Mouse (Mus musculus) splenic B cell, adult 2 months (primary cell): ENCODE measurements around the gene Endou.

Experiments used
- DNase-seq: peaks from one replicate; pipeline ENCODE4 v3.0.0-alpha.2; 2011; ENCODE audit warnings: low read depth, low spot score
- H3K27me3 ChIP-seq: 2 replicates; pipeline ENCODE4 v1.6.1; 2012; ENCODE audit warnings: mild to moderate bottlenecking, low read length, moderate library complexity, mixed read lengths; ENCODE audit not compliant: control insufficient read depth, poor library complexity, insufficient read depth, severe bottlenecking
- H3K36me3 ChIP-seq: 2 replicates; pipeline ENCODE4 v1.6.1; 2012; ENCODE audit warnings: mild to moderate bottlenecking, low read length, moderate library complexity, mixed read lengths; ENCODE audit not compliant: control insufficient read depth, poor library complexity, insufficient read depth, severe bottlenecking

Gene Endou

DNA sequence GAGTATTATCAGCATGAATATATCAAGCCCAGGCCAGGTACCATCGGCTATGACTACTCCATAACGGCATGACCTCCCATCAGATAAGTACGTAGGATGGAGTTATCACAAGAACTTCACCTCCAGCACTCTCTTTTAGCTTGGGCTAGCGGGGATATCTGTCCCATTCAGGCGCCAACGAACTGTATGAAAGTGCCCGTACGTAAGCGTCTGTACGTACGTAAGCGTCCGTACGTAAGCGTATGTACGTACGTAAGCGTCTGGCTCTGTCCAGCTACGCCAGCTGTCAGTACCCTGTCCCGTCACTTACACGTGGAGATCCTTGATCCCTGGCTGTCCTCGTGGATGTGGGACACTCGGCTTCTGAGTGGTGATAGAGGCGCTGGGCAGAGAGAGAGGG, 15.6 kb upstream of the Endou start:
- no peaks in the 10 kb centered on the region for H3K36me3 ChIP-seq
- no peak for DNase-seq
- no peaks in the 10 kb centered on the region for H3K27me3 ChIP-seq

DNA sequence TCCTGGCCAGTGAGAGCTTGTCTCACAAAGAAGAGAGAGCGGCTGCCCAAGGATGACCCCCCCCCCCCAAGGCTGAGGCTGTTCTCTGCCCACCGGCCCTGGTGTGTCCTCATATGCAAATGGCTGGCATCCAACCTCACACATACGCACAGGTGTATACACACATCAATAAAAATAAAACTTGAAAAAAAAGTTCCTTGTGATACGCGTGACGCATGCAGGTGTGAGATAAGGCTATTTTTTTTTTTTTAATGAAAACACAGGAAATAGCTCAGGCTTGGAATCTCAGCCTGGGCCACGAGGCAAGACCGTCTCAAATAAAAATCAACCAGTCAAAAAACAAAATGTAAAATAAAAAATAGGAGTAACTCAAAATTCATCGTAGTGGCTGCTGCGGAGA, 15.1 kb upstream of the Endou start:
- Histone ChIP-seq H3K27me3 (no peaks in the 10 kb centered on the region), H3K36me3 (no peaks in the 10 kb centered on the region)
- DNase-seq: no peak

DNA sequence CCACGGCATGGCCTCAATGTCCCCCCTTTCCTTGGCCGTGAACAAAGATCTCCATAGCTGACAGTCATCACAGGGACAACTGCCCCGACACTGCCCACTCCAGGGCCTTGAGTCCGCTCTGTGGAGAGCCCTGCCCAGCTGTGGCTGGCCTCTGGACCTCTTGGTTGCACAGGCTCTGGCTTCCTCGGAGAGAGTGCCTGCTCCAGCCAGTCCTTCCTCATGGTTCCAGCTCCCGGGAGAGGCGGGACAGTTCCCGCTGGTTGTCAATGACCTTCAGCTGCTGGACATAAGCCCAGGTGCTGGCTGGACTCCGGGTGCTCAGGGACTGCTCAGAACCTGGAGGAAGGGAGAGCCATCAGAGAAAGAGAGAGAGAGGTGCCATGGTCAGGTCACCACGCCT, 14.2 kb upstream of the Endou start:
- DNase-seq: no peak
- H3K27me3 ChIP-seq: no peaks in the 10 kb centered on the region
- H3K36me3 ChIP-seq: no peaks in the 10 kb centered on the region

DNA sequence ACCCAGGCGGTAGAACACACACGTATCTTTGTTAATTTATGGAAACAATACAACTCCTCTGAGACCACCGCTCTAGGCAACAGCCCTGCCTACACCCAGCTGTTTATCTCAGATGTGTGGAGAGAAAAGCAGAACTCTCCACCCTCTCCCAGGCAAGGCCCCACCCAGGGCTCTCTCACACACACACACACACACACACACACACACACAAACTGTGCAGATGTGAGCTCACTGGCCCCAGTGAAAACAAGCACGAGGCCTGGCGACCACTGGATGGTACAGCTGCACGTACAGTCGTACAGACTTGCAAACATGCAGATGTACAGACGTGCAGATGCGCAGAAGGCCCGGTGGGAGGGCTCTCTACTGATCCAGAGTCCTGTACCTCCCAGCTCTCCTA, 13.8 kb upstream of the Endou start:
- H3K36me3 ChIP-seq: no peaks in the 10 kb centered on the region
- peak; percentile 80 for DNase-seq
- H3K27me3 ChIP-seq: no peaks in the 10 kb centered on the region

DNA sequence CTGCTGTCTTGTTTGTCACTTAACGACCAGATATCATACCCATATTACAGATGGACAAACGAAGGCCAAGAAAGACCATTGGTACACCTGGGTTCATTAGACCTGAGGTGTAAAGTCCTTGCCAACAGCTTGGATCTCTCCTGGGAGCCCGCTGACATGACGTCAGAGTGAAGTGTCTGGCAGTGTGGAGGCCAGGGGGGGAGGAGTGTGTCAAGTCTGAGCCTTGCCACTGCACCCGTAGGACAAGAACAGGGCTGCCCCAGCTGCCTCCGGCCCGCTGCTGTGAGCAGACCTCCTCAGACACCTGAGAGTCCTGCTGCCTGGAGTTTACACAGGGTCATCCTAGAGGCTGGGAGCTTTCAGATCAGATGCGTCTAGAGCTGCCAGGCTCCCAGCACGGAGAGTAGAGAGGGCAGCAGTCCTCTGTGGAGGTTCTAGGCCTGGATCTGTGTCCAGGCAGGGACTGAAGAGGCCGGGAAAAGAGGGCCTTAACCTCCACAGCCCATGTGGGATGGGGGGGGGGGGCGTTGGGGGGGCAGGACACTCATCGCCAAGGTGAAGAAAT, 12.9 kb upstream of the Endou start:
- Histone ChIP-seq H3K27me3 (no peaks in the 10 kb centered on the region), H3K36me3 (no peaks in the 10 kb centered on the region)
- peak; percentile 30 for DNase-seq

DNA sequence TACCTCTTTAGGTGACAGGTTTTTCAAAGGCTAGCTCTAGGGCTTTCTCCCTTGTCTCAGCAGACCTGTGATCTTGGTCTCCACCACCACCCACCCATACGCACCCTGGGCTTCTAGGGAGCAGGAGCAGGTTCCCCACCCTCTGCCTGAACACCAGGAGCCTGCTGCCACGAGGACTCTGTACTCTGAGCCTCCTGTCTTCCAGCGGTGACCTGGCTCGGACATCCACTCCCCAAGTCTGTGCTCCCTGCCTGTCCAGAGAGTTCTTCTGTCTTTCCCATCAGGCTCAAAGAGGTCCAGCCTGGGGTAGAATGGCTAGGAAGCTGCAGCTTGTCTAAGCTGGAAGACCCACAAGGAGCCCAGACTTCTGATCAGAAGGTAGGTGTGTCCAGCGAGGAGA, 12.1 kb upstream of the Endou start:
- DNase-seq: no peak
- Histone ChIP-seq H3K27me3 (no peaks in the 10 kb centered on the region), H3K36me3 (no peaks in the 10 kb centered on the region)

DNA sequence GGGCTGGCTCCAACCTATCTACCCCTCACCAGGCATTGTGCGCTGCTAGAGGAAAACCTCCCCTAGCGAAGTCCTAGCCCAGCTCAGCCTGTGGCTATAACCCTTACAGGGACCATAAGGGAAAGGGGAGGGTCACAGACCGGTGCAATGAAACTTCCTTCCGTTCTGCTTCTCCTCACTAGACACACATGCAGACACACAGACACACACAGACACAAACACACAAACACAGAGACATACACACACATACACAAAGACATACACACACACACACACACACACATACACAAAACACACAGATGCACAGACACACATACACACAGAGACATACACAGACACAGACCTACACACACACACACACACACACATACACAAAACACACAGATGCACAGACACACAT, 11.5 kb upstream of the Endou start:
- Histone ChIP-seq H3K36me3 (no peaks in the 10 kb centered on the region), H3K27me3 (no peaks in the 10 kb centered on the region)
- DNase-seq: peak; percentile 42

DNA sequence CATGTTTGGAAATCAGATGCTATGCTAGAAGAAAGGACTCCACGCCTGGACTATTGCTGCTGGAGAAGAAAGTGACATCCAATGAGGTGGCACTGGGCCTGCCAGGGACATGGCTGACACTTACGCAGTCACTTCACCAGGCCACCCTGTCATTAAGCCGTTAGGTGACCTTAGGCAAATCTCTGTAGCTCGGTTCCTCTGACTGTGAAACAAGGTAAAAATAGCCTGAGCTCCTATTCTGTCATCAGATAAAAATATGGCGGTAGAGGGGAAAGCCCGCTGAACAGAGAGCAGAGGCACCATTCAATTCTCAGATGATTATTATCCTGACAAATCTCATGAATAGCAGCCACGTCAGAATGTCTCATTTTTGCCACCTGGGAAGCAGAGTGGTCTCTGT, 10.9 kb upstream of the Endou start:
- no peaks in the 10 kb centered on the region for H3K36me3 ChIP-seq
- peak; percentile 83 for DNase-seq
- no peaks in the 10 kb centered on the region for H3K27me3 ChIP-seq

DNA sequence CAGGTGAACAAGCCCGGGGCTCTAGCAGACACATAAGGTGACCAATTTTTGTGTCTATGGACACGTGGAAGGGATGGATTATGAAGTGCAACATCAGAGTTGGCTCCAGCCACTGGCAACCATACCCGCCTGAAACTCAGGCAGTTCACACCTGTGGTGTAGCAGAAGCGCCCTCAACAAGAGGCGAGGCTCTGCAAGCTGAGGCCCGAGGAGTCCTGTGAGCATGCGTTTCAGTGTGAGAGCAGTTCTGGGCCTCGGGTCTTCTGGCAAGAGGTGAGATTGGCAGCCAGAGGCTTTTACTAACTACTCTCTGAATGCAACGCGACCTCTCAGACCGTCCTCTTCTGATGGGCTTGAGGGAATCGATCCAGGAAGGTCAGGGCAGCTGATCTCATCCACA, 10.5 kb upstream of the Endou start:
- Histone ChIP-seq H3K27me3 (no peaks in the 10 kb centered on the region), H3K36me3 (no peaks in the 10 kb centered on the region)
- no peak for DNase-seq

DNA sequence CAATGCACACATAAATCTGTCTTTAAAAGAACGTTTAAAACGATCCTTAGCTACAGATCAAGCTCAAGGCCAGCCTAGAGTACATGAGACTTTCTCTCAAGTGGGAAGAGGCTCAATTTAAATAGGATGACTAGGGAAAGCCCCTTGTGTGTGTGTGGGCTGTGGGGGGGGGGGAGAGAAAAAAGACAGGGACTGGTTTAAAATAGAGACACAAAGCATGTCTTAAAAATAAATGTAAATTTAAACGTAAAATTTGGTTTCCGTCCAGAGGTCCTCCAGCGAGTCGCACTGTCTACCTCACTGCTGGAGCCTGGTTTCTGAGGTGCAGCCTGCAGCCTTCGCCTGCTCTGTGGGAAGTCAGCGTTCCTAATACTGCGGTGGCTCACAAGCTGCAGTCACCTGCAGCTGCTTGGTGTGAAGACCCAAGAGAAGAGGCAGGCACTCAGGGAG, 9.2 kb upstream of the Endou start:
- DNase-seq: peak; percentile 38
- H3K36me3 ChIP-seq: no peaks in the 10 kb centered on the region
- no peaks in the 10 kb centered on the region for H3K27me3 ChIP-seq

DNA sequence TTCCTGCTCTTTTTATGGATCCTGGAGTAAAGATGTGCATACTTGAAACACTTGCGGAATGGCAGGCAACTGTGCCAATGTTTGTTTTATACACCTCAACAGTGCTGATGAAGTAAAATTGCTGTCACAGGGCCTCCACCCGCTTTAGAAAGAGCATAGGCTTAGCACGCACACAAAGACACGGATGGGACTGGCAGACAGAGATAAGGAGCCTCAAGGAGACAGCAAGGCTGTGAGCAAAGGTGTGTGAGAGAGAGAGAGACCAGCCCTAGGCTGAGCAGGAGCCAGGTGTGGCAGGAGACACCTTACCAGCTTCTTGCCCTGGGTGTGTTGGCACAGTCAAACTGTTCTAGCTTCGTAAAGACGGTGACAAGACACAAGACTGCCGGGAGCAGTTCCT, 7.8 kb upstream of the Endou start:
- DNase-seq: no peak
- Histone ChIP-seq H3K27me3 (no peaks in the 10 kb centered on the region), H3K36me3 (no peaks in the 10 kb centered on the region)

DNA sequence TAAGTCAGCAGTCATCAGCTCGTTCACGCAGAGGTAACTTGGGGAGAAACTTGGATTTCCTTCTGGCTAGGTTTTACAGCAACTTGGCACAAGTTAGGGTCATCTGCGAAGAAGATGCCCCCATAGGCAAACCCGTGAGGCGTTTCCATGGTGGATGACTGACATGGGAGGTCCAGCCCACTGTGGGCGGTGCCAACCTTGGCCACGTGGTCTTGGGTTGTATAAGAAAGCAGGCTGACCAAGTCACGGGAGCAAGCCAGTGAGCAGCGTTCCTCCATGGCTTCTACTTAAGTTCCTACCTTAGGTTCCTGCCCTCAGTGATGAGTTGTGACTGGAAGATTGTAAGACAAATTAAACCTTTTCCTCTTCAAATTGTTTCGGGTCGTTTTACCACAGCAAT, 849 bp upstream of the Endou start:
- H3K27me3 ChIP-seq: no peaks in the 10 kb centered on the region
- no peak for DNase-seq
- H3K36me3 ChIP-seq: no peaks in the 10 kb centered on the region

DNA sequence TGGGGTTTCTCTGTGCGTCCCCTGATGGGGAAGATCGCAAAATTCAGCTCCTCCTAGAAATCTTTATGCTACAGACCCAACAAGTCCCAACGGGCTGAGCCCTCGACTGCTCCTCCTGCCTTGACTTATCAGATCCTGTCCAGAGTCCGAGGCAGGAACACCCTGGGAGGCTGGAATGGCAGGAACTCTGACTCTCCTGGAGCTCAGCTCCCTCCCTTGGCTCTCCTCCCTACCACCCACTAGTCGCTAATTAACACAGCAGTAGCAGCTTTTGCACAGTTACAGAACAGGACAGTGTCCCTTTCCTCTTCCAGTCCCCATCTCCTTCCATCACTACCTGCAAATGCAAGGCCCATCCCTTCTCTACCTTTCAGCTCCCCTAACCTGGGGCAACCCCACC, 774 bp downstream of the Endou start:
- H3K36me3 ChIP-seq: no peaks in the 10 kb centered on the region
- DNase-seq: no peak
- no peaks in the 10 kb centered on the region for H3K27me3 ChIP-seq

DNA sequence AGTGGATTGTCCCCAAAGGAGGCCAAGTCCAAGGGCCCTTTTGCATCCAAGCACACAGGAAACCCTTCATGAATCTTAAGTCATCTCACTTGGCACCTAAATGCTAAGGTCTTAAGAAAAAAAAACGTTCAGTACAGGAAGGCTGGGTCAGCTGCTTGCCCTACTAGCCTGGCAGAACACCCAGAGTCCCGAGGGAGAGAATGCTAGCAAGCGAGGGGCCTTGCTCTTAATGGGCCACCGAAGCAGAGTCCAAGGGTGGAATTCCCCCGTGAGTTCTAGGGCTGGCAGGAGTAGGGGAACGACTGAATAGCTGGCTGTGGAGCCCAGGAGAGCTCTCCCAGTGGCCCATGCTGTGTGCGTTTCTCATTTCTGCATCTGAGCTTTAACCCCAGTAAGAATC, 2.3 kb downstream of the Endou start:
- no peaks in the 10 kb centered on the region for H3K36me3 ChIP-seq
- H3K27me3 ChIP-seq: no peaks in the 10 kb centered on the region
- DNase-seq: no peak

DNA sequence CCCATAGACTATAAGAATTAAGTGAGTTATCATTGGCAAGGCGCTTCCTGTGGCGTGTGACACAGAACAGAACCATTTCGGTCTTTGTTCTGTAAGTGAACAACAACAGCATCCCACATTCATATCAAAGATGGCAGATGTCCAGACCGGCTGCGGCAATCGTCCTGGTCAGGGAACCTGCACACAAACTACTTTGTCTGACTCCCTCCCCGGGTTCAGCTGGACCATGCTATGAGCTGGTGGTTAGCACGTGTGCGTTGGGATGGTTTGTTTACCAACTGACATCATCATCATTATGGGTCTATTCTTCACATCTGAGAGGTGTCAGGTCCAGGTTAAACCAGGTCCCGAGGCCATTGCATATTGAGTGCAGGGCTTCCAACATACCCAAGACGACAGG, 2.7 kb downstream of the Endou start:
- DNase-seq: no peak
- H3K27me3 ChIP-seq: no peaks in the 10 kb centered on the region
- H3K36me3 ChIP-seq: no peaks in the 10 kb centered on the region

DNA sequence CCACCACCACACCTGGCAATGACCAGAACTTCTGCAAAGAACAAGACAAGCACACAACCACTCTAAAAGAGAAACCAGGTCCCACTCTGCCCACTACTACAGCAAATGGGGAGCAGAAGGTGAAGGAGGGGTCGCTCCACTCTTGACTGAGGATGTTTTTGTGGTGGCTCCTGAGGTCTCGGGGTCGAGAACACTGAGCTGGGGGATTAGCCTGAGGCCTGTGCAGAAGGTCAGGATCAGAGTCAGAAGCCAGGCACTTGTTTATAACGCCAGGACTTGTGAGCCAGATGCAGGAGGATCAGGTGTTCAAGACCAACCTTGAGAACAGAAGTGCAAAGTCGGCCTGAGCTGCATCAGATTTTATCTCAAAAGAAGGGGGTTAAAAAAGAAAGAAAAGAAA, 3.6 kb downstream of the Endou start:
- DNase-seq: no peak
- Histone ChIP-seq H3K36me3 (no peaks in the 10 kb centered on the region), H3K27me3 (no peaks in the 10 kb centered on the region)
